Mouse (Mus musculus) mouse embryonic stem cell (cell line): ENCODE measurements around the gene Gpr137.

Source experiments
- in situ Hi-C, 2 experiments: fragments of 300-500 bp; cut with MboI; formaldehyde crosslinking; loops; 1 replicate in 1 of 2; 3 replicates in 1 of 2; pipeline ENCODE4 v1.14.3; 2019 to 2020; ENCODE audit warnings: low sequenced_read_pairs in 2 of 2, low pct_unique_long_range_greater_than_20kb in 1 of 2, mixed read lengths in 1 of 2; ENCODE audit not compliant: unreplicated experiment in 1 of 2

The Gpr137 gene

DNA sequence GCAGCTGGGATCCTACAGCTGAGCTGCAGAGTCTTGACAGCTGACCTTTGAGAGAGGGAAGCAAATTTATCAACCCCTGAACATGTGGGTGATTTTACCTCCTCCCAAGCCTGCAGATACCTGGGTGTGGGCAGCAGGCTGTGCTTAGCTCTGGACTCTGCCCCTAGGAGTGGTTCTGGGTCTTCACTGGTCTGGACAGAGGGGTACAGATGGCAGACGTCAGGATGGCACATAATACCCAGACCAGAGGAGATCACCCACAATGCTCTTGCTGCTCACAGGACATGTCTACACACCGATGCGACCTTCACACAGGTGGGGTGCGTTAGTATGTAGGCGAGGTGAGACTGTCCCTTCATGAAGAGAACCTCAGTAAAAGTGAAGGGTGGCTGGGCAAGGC lies 7.3 kb upstream of the Gpr137 start:
- in situ Hi-C loops = no loop called here

DNA sequence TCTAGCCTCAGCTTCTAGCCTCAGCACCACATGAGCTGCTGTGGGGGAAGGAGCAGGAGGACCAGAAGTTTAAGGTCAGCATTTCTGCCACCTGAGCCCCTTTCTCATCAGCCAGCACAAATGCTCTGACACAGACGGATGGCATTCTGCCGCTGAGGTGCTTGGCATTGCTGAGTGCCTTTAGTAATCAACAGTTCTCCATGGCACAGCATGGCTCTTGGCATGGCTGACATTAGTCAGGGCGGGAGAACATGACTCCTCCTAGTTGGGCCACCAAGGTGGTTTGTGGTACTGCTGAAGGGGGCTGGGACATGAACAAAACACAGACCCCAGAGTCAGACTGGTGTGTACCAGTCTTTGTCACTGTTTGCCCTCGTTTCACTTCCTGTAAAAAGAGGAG lies 5.9 kb upstream of the Gpr137 start:
- in situ Hi-C loops = no loop called here

DNA sequence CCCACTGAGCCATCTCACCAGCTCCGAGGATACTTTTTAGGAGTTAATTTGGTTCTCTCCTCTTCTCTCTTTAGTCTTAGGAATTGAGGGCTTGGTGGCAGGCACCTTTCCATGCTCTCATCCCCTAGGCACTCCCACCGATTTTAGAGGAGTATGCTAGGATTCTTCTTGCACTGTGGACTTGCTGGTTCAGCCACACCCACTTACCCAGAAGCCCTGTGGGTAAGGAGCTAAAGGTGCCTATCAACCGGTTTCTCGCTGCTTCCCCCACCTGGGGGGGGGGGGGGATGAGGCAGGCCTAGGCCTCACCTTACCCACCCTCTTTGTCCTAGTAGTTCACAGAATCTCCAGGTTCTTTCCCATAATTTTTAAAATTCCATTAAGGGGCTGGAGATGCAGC lies 5.5 kb upstream of the Gpr137 start:
- in situ Hi-C loops = no loop called here

DNA sequence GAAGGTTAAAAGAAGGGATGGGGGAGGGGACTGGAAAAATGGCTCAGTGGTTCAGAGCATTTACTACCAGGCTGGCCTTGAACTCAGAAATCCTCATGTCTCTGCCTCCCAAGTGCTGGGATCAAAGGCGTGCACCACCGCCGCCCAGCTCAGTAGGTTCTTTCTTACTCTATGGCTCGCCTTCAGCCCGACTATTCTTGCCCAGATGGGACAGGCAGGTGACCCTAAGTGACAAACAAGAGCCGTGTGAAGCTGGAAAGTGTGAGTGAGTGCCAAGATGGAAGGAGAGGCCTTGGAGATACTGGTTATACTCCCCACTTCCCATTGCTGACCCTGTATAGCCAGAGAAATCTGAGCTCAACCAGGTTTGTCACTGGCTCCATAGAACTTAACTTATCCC lies 1.4 kb upstream of the Gpr137 start:
- in situ Hi-C loops = no loop called here

DNA sequence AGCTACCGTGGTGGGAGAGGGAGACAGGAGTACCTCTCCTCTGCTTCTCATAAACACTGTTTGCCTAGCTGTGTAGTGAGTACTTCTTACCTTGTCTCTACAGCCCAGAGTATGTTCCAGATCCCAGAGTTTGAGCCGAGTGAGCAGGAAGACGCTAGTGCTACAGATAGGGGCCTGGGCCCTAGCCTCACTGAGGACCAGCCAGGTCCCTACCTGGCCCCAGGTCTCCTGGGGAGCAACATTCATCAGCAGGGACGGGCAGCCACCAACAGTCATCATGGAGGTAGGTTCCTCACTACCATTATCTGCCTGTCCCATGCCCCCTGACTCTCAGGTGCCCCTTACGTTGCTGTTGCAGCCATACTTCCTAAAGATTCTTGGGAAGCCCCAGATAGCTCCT lies 484 bp upstream of the Gpr137 start:
- in situ Hi-C loops = no loop called here

DNA sequence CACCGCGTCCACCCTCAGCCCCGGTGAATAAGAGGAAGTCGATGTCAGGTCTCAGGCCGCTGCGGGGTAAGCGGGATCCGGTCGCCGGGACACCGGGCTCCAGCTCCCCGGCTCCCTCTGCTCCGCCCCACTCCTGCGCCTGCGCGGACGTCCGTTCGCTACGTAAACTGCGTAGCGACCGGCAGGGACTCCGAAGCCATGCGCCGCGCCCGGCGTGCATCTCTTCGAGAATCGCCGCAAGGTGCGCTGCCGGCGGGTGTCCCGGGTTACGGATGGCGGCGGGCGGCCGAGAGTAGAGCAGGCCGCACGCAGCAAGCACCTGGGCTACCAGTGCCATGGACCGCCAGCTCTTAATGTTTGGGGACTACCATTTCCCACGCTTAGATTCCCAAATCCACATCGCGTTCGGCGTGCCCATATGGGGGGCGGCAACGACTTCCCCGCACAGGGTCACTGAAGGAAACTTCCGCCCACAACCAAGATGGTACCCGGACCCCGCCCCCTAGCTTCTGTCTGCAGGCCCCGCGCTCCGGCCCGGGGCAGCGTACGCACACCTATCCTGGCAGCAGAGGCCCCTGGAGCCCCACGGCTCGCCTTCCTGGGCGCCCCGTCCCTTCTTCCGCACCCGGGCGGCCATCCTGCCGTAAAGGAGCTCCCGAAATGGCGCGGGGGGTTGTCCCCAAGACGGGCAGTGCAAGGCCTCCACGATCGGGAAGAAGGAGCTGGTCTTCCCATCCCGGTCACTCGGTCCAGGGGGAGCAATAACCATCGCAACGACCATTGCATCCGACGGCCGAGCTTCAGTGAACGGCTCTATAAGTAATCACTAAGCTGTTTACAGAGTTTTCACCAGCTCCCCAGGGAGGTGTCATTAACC lies 670 bp downstream of the Gpr137 start, which contains the start of gene Bad:
Gene Bad, plus strand, starts transcription at position 490 of the 877 bp plus-strand sequence.
- in situ Hi-C loops = no loop called here

DNA sequence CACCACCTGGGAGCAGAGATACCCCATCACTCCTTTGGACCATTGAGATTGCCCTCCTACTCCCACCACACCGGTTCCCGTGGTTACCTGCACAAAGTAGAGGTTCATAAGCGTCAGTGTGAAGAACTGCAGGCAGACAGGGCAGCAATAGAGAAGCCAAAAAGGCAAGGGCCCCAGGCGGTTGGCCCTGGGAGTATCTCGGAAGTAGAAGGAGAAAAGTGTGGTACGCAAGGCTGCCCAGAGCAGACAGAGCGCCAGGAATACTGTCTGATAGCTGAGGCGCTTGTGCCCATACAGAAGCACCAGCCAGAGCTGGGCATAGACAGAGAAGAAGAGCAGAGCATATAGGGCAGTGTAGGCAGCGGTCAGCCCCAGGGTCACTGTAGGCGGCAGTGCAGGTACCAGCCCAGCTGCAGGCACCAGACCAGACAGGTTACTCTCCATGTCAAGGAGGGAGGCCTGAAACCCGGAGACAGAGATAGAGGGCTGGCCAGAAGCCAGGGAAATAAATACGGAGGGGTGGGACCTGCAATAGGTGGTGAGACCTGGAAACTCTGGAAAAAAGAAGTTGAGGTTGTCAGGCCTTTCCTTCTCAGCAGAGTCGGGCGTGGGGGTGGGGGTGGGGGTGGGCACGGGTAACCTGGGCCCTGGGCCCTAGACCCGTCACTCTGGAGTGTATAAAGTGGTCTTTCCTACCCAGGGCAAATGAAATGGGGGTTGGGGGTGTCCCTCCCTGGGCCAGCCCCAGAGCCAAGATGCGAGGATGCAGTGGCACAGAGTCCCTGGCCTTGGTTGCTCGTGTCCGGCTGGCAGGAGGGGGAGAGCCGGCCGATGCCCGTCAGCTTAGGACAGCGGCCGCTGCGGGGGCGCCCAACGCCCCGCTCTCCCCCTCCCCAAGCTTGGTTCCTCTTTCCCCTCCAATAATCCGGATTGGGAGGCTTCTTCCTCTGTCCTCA lies 1.6 kb downstream of the Gpr137 start:
- in situ Hi-C loops = no loop called here

DNA sequence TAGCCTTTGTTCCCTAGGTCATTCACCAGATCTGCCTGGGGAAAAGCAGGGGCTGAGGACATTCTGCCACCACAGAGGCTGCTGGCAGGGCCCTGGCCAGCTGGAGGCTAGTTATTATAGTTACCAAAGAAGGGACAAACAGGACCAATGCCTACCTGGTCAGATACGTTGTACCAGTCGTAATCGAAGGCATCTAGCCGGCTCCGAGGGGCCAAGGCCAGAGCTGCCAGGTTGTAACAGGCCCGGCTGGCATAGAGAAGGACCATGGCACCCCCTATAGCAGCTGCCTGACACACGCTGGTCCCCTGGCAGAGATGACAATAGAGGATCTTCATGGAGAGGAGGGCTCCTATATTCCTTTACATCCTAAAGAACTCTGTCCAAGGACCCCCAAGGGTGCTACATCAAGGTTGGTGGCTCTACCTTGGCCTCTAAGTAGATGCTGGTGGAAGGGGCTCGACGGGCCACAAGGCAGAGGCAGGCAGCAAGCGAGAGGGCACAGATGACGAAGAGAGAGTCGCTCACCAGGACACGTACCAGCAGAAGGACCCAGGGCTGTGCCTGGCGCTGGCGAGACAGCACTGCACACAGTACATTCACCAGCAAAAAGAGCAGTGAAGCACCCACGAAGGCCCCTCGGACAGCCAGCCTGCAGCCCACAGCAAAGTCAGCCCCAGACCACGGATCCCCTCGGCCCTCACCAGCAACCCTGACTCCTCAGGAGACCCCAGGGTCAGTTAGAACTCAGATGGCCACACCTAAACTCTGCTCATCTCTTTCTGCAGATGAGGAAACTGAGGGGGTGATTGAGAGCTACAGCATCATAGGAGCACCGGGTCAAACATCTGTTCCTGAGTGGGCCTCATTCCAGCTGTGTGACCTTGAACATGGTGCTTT lies 2.9 kb downstream of the Gpr137 start:
- in situ Hi-C loops = loop anchor here in 1 of 2 experiments (5.0 kb wide), 1 partner anchor 67 kb away; no protein-coding TSS in a partner anchor

DNA sequence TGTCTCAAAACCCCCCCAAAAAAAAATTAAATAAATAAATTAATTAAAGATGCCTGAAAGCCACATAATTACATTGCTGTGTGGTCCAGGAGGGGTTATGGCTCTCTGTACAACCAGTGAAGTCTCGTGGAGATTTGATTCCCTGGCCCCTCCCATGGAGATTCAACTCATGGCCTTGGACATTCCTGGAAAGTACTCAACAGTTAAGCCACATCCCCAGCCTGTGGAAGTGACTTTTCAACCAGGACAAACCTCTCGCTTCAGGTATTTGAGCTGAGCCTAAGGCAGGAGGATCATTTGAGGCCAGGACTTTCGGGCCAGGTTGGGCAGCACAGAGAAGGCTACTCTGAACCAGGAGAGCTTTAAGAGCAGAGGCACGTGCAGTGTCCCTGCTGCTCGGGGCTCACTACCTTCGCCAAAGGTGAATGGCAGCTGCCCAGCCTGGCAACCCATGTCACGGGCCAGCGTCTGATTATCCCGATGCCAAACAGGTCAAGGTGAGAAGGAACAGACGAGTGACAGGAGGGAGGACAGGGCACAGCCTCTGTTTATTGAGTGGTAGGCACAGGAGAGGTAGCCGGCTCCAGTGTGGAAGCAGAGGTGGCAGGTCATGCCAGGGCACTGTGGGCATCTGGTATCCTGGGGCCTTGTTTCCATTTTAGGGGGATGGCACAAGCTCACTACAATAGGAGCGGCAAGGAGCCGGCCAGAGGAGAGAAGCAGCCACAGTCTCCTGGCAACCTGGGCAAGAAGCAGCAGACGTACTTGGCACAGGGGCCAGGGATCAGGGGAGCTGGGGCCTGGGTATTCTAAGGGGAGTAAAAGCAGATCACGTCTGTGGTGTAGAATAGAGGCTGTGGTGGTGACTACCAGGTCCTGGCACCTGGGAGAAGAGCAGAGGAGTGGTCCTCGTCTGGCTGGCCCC lies 4.5 kb downstream of the Gpr137 start:
- in situ Hi-C loops = loop anchor here in 1 of 2 experiments (5.0 kb wide), 1 partner anchor 66 kb away; no protein-coding TSS in a partner anchor

DNA sequence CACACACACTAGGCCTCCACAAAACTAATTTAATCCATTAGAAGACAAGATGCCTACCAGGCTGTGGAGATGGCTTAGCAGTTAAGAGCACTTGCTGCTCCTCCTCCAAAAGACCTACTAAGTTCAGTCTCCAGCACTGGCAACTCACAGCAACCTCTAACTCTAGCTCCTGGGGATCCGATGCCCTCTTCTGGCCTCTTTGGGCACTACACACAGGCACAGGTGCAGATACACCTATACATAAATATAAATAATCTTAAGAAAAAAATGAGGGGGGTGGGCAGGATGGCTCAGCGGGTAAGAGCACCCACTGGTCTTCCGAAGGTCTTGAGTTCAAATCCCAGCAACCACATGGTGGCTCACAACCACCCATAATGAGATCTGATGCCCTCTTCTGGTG lies 6.0 kb downstream of the Gpr137 start:
- in situ Hi-C loops = loop anchor here in 1 of 2 experiments (5.0 kb wide), 1 partner anchor 64 kb away; no protein-coding TSS in a partner anchor

DNA sequence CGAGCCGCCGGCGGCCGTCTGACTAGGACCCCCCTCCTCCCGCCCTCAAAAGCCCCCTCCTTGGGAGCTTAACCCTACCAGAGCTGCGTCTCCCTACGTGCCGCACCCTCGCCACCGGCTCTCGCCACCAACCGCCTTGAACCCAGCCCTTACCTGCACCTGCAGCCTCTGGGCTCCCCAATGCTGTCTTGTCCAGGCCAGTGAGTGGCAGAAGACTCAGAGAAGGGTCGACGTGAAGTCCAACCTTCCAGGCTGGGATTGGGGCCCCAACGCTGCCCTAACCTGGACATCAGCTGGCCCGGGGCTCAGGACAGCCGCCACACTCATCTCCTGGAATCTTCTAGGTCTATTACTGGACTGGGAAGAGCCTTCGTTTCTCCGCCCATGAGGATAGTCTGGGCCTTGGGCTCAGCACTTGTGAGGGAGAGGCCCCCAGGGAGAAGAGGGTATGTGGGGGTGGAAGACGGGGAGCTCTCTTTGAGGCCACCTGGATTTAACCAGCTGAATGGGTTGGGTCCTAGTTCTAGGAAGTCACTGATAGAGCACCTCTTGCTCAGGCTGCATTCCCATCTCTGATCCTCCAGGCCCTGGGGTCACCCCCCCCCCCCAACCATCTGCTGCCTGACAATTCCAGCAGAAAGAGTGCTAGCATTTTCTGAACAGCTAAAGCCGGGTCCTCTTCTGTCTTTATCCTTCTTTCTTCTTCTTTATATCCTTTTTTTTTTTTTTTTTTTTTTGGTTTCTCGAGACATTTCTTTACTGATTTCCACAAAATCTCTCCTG lies 7.9 kb downstream of the Gpr137 start, which contains the start of gene Kcnk4:
Gene Kcnk4, minus strand, starts transcription at position 321 of the 783 bp plus-strand sequence.
- in situ Hi-C loops = no loop called here

DNA sequence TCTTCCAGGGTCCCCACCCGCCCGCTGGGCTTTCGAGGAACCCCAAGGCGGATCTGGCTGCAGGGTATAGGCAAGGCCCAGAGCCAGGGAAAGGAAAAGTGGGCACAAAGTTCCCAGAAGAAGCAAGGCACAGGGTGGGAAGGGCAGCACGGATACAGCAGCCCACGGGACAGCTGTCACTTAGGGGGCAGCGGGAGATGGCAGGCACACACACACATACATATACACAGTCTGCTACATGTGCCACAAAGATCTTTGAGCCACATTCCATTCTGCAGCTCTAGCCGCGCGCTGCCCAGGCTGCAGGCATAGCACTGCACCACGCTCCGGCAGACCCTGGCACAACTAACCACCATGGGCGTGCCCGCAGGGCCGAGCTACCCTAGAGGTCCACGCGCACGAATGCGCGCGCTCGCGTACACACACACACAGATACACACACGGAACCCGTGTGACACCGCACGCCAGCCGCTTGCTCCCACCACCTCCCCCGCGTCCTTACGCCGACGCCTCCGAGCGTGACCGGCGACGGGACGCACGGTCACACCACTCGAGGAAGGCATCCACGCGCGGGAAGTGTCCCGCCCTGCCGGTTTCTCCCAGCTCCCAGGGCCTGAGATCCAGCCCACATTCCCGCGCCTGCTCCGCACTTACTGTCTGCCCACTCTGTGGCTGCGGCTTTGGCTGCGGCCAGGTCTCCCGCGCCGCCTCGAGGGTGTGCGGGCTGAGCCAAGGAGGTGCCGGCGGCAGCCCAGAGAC lies 8.7 kb downstream of the Gpr137 start:
- in situ Hi-C loops = no loop called here

DNA sequence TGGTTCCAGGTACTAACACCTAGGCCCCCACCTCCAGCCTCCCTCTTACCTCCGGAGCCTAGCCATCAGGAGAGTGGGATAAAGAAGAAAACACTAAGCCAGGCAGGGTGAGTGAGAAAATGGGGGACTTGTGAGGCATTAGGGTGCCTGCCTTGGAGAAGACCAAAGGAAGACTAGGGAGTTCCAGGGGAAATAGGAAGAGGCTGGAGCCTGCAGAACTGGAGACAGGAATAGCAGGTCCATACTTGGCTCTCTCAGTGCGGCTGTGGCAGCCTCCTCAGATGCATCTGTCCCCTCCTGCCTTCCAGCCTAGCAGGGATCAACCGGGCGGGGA lies 9.2 kb downstream of the Gpr137 start:
- in situ Hi-C loops = no loop called here

DNA sequence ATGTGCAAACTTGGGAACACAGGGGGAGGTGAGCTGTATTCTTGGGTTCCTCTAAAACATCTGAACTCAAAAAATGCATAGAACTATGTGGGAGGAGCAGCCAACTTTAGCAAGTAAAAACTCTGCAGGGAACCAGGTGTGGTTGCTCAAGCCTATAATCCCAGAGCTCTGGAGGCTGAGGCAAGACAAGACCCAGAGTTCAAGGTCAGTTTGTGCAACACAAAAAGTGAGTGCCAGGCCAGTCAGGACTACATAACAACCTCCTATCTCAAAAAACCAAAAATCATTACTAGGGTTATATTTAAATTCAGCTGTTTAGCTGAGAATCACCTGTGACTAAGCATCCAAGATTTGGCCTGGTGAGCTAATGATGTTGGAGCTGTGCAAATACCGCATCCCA lies 10.3 kb downstream of the Gpr137 start:
- in situ Hi-C loops = no loop called here

DNA sequence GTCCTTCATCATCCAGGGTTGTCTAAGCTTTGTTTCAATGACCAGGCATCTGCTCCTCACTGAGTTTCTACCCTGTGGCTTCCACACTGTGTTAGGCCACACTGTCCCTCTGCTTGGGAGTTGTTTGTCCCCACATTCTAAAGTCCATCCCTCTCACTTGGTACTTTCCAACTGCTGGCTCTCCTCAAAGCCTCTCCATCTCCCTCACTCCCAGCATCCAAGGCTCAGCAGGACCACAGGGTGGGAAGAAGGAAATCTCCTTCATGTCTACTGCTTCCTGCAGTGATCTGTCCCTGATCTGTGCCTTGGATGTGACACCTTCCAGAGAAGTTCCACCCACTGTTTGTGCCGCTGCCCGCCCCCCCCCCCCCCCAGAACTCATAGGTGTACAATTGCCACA lies 11.3 kb downstream of the Gpr137 start:
- in situ Hi-C loops = no loop called here

DNA sequence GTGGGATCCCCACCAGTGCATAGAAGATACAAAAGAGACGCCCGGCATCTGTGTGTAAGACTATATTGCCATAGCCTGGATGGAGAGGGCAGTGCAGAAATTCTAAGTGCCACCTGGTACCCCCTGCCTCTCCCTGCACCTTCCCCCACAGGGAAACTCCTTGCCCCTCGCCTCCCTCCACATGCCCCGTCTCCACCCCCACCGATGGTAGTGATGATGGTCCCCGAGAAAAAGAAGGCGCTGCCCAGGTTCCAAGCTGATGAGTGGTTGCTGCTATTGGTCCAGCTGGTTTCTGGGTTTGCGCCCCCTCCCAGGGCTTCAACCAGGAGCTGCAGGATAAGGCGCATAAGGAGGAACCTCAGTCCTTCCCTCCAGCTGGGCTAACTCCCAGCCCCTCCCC lies 14.2 kb downstream of the Gpr137 start:
- in situ Hi-C loops = no loop called here
